Mouse (Mus musculus) c-Kit-negative CD71-positive TER-119-positive erythroid progenitor cells, embryonic 14.5 days (primary cell): Measurements from ENCODE around the gene Trpm3.

Experiments
- DNase-seq: peaks from one replicate; pipeline ENCODE4 v3.0.0-alpha.2; 2013; ENCODE audit warnings: low read depth, low spot score

Trpm3 gene

GRCm38 (mm10) chr19:23034933-23035332, 896.1 kb downstream of the Trpm3 start:
- no peak for DNase-seq

DNA sequence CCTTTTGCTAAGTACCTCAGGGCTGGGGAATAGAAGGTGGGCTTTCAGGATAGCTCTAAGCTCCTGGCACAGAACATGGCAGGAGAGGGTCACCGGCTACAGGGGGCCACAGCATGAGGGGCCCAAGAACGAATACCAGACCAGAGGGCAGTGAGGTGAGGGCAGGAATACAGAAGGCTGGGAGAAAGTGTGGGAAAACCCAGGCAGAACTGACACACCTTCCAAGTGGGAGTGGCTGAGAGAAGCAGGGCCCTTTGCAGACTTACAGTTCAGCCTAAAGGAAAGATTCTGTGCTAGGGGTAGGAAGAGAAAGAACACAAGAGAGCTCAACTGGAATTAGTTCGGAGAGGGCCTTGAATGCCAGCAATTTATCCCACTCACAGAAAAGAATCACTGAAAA, 896.9 kb downstream of the Trpm3 start:
- DNase-seq: no peak

- DNase-seq: no peak
Measured at GRCm38 (mm10) chr19:23036782-23037477, 898.1 kb downstream of the Trpm3 start.

GRCm38 (mm10) chr19:23037499-23037898, 898.7 kb downstream of the Trpm3 start:
- no peak for DNase-seq

- no peak for DNase-seq
Measured at GRCm38 (mm10) chr19:23038321-23038720, 899.5 kb downstream of the Trpm3 start.

GRCm38 (mm10) chr19:23041483-23042167, 902.8 kb downstream of the Trpm3 start:
- DNase-seq: no peak

DNA sequence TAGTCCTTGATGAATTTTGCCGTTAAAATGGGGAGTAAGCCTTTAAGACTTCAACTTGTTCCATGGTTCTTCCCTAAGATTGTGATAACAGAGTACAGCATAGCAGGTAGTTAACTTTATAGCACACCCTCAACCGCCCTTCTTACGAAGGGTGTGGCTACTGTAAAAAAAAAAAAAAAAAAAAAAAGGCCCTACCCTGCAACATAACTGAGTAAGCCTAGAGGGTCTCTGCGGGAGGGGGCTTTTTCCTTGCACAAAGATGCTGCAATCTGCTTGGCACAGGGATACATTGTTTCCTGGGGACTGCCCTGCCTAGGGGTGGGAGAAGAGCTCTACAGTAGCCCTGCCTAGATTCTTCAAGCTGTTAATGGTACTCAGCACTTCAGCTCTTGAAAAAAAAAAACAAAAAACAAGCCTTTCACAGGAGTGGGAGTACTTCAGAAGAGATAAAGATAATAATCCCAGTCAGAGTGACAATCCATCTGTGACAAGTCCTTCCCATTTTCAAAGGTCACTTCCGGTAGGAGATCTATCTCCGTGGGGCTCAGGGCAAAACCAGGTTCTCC, 903.4 kb downstream of the Trpm3 start:
- DNase-seq: no peak

DNA sequence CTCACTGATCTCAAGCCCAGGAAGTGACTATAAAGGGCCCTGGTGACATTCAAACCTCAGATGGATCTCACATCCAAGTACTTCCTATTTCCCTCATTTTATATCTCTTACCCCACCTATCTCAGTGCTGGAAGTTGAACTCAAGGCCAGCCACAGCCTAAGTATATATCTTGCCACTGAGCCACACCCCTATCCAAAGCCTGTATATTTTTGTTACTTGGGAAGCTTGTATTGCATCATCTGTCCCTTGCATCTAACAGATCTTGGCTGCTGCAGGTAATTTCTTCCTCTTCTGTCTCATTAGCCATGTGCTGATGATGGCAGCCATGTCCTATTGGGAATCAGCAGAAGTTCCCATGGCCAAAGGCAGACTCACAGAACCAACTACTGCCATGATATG, 904.9 kb downstream of the Trpm3 start:
- no peak for DNase-seq
